Mouse (Mus musculus): ENCODE results near the gene Nfix.

DNA sequence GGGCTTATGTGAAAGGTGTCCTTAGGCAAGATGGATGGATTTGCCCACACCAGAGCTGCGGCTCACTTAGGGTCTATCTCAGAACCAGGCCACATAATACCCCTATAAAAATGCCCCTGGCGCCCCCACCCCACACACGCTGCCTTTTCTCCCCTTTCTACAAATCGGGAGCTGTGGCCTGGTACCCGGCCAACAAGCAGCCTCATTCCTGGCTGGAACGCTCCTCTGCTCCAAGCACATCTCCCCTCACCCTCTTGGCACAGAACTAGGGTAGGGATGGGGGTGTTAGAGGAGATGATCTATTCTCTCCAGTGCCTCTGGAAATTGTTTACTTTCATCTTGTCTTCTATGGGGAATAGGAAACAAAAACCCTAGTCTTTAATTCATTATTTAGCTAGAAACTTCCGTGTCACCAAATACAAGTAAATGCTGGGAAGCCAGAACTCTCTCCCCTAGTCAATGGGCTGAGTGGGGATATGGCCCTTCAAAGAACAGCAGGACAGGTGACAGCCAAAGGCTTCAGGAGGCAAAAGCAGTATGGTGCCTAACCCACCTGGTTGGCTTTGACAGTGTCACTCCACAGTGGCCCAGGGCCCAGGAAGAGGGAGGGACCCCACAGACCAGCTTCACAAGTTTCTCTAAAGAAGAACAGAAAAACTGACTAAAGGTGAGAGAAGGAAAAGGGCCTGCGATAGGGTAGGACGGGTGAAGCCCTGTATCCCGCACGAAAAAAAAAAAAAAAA is 21.3 kb downstream of the Nfix start:
- TF ChIP-seq POLR2A (IDR thresholded peaks at IDR 0.05; ENCODE audit: insufficient read depth, low read depth, low read length), result no peak
- TF ChIP-seq CTCF (IDR thresholded peaks at IDR 0.05; ENCODE audit: insufficient read depth, low read depth, low read length), result no peak

Data from olfactory bulb, adult 2 months (tissue).